Mouse (Mus musculus) lung, postnatal 14 days (tissue): Measurements from ENCODE around the gene Uqcr10.

ENCODE experiments used
- DNase-seq: peaks from one replicate; pipeline ENCODE4 v3.0.0; 2021

The Uqcr10 gene

DNA sequence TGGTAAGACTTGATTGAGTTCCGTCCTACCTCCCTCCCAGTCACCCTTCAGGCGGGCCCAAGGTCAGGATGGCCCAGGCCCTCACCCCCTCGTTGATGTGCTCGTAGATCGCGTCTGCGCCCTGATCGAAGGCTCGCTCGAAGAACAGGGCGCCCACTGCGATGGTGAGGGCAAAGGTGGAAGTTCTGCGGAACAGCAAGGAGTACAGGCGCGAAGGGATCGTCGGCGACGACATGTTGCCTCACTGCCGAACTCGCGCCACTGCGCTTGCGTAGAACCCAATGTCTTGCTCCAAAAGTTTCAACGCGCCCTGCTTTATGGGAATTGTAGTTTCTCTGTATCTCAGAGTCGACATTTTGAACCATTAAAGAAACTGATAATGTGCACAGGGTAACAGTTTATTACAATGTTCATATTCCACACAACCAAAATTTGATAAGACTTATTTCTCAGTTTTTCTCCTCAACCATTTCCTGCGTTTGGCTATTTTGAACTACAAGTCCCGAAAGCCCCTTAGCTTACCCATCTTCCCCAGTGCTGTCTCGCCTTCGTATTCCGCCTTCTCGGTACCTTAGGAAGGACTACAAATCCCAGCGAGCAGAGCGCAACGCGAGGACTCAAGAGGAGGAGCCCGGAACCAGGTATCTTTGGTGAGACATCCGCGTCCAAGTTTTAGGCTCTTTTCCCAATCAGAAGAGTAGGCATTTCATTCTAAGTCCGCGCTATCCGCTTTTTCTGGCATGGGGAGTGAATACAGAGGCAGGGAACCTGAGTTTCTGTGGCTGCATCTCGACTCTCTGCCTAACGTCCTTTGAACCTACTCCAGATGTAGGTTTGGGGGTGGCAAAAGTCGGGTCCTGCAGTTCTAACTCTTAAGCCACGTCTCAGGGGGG lies at the start of gene Uqcr10, which contains the start of gene Zmat5:
TSS of gene Uqcr10 (minus strand) at position 271 of the 893 bp plus-strand sequence.
TSS of gene Zmat5 (plus strand) at position 607 of the 893 bp plus-strand sequence.
- peak; percentile 95 for DNase-seq

DNA sequence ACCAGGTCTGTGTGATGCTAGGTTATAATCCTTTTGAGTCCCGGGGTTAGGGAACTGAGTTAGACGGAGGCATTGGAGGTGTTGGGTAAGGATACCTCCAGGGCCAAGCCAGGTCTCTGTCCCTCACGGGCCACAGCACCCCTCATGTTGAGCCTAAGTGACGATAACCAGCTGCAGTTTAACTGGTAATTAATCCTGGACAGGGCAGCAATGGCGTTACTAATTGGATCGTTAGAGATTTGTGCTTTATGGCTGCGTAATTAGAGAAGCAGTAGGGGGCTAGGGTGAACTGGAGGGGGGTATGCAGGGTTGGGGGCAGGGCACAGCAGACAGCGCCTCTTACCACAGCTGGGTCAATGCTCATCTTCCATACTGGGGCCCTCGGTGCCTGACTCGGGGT lies 48.7 kb upstream of the Uqcr10 start:
- DNase-seq = no peak

DNA sequence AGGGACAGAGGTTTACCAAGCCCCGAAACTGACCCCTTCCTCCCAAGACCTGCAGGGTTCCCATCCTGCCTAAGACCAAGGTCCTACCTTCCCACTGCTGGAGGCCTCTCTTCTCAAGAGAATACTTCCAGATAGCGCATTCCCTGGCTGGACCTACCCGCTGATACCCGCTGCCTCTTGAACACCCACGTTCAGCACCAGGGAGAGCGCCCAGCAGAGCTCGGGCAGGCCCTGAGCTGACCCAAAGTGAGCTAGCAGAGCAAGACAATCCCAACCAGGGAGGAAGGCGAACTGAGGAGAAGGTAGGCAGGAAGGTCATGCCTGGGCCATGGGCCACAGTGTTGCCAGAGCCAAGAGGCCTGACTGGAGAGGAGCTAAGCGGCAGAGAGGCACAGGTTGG lies 46.1 kb upstream of the Uqcr10 start:
- DNase-seq = peak; percentile 83

DNA sequence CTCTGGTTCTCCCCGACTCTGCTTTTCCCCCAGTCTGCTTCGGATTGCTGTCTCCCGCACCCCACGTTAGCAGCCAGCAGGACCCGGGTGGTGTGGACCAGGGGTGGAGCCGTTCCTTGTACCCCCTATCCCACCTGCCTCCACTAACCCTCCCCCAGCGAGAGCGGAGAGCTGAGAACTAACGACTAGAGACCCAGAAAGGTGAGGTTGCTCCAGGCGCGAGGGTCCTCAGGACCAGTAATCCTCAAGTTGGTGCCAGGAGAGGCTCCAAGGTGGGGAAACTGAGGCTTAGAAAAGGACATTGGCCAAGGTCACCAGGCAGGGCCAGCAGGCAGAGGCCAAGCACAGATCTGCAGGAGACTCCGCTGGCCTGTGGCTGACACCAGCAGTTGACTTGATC lies 43.1 kb upstream of the Uqcr10 start:
- no peak for DNase-seq

DNA sequence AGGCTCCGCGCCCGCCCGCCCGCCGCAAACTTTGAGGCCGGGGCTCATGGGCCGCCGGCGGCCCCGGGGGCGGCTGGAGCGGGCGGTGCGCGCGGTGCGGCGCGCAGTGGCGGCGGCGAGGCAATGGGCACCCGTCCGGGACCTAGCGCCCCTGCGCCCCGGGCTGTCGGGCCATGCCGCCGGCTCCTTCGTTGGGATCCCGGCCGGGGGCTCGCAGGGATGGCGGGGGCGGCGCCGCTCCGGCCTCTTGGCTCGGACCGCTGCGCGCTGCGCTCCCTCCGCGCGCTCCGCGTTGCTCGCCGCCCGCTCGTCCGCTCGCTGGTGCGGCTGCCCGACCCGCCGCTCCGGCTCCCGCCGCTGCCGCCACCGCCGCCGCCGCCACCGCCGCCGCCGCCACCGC lies 42.6 kb upstream of the Uqcr10 start, which contains the start of gene Cabp7:
TSS of gene Cabp7 (minus strand) at position 46 of the 400 bp plus-strand sequence.
- DNase-seq = no peak

DNA sequence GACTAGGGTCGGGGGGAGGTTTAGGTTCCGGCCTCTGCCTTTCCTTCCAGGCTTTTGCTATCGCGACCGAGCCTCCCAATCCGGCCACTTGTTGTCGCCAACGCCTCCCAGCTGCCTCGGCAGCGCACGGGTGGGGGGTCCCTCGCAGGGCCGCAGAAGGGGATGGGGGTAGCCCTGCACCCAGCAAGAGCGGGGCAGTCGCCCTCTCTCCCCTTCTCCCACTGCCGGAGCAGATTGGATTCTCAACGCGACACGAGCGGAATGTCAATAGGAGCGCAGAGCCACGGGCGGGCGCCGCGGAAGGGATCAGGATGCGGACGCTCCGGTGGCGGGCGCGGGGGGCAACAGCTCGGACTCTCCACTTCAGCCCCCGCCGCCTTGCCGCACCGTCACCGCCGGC lies 41.8 kb upstream of the Uqcr10 start:
- DNase-seq = no peak

DNA sequence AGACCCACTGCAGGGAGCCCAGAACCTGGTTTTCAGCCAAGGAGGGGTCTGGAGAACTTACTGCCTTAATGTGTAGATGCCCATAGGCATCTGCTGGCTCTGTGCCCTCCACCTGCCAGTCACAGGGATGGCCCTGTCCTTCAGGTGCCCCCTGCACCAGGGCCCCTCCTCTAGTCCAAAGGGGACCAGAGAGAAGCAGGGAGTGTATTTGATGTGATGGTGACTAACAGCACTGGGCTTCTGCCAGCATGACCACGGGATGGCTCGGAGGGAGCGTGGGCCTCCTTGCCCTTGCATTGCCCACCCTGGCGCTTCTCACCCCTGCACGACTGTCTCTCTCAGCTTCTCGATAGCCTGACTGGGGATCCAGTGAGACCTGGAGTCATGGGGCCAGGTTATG lies 40.5 kb upstream of the Uqcr10 start:
- no peak for DNase-seq

DNA sequence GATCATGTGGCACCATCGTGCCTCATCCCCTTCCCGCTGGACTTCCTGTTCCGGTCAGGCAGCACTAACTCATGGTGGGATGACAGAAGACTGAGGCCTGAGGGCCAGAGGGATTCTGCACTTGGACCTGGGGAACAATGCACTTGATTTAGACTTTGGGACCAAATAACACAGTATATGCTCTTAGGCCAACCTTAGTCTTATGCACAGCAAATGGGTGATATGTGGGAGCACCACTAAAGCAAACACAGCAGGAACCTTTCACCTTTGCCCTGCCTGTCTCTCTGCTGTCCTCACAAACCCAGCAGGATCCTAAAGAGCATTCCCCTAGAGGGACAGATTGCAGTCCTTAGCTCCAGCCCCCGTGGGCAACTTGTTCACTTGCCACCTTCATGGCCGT lies 36.6 kb upstream of the Uqcr10 start:
- DNase-seq = no peak

DNA sequence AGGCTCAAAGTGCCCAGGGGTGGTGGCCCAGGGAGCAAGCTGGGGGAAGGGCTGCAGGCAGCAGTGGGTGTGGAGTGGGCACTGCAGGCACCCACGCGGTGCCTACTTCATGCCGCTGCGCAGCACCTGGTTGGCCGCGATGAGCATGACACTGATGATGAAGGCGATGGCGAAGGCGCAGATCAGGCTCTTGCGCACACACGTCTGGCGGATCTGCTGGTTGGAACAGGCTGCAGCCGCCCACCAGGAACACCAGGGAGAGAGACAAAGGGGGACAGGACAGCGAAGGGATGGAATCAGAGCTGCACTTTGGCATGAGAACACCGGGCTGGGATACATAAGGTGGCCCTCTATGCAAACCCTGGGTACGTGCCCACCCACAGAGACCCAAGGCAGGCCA lies 34.6 kb upstream of the Uqcr10 start:
- no peak for DNase-seq

DNA sequence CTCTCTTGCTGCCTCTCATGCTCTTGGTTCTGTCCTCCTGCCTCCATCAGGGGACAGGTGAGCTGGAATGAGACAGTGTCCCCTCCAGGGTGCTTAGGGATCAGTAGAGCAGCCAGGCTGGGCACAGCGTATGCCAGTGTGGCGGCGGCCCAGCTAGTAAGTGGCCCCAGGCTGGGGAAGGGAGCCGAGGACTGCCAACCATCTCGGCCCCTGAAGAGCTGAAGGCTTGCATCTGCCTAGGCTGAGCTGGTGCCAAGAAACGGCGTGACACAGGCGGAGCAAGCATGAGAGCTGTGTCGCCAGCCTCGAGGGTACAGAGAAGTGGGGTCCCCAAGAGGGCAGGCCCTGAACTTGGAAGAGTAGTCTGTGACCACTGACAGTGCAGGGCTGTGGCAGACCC lies 33.5 kb upstream of the Uqcr10 start:
- no peak for DNase-seq

DNA sequence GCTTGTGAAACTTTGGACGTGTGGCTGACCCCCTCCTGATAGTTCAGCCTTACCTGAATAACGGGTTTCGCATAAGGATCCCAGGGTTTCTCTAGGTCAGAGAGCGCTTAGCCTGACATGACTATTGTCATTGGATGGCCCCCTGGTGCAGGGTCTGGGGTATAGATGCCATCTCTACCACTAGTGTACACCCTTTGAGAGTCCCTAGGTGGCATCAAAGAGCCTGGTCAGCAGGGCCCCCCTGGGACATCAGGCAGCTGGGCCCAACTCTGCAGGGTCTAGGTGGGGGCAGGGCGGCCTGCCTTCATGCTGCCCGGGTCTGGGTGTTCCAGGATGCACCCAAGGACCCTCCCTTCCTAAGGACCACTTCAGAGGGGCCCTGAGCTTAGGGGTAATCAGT lies 32.2 kb upstream of the Uqcr10 start:
- no peak for DNase-seq

DNA sequence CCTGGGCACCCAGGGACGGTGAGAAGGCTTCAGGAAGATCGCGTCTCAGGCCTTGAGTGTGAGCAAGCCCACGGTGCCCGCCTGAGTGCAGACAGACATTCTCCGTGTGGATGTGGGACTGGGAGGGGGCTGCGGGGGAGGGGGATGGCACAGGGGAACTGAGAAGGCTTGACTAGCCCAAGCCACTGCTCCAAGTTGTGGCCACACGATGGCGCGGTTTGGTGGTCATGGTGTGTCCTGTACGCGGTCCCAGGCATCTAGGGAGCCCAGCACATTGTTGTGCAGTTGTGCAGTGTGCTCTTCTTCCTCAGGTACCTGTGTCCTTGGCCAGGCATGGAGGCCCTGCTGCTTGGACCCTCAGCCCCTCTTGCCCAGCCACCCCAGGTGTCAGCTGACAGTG lies 30.0 kb upstream of the Uqcr10 start:
- no peak for DNase-seq

DNA sequence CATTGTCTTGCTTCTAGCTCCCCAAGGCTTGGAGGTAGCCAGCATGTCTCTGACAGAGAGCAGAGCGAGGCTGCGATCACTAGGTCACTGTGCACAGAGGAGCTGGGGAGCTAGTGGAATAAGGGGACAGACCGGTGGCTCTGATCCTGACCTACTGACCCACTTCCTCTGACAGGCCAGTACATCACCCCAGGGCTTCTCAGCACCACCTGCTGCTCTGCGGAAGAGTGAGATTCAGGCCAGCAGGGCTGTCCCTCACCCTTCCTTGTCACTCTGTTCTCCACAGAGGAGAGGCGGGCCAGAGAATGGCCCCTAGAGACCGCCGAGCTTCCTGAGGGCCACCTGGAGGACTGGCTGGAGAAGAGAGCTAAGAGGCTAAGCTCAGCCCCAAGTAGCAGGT lies 27.6 kb upstream of the Uqcr10 start:
- DNase-seq = no peak

DNA sequence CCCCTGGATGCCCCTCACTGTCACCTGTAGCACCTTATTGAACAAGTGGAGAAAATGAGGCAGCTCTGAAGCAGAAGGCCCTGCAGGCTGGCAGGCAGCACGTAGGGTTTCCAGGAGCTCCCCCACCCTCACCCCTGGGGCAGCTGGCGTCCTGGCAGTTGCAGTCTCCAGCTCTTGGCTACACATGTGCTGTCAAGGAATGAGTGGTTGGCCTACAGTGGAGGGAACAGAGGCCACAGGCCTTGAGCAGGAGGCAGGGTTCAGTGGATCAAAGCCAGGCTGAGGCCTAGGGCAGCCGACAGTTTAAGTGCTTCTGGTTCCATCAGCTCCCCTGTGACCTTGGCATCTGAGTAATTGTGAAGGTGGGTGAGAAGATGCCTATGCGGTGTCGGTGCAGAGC lies 26.8 kb upstream of the Uqcr10 start:
- DNase-seq = no peak

DNA sequence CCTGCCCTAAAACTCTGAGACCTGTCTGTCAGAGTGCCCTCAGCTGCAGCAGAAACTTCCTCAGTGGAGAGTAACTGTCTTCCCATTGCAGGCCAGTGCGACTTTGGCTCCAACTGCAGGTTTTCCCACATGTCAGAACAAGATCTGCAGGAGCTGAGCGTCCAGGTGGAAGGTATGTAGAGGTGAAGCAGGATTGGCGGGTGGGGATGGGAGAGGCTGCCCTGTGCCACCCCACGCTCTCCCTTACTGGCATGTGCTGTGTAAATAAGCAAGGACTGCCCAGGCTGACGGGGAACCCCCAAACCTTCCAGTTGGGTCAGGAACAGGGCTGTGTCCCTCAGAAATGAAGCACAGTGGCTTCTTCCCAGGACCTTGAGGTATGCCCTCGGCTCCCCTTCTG lies 26.0 kb upstream of the Uqcr10 start:
- peak; percentile 6 for DNase-seq

DNA sequence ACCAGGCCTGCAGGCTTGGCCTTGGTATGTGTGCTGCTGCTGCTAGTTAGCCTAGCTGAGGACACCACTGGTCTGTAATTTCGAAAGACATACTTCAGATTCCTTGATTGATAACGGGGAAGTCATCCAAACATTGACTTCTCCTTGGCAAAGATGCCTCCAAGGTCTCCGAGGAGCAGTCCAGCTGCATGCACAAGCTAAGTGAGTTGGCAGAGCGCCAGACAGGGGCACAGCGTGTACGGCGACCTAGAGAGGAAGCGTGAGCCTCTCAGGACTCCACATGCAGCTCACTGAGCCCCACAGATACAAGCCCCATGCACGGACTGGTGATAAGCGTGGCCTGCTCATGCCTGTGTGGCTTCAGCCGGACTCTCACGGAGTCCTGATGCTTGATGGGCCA lies 25.5 kb upstream of the Uqcr10 start:
- DNase-seq = peak; percentile 60

DNA sequence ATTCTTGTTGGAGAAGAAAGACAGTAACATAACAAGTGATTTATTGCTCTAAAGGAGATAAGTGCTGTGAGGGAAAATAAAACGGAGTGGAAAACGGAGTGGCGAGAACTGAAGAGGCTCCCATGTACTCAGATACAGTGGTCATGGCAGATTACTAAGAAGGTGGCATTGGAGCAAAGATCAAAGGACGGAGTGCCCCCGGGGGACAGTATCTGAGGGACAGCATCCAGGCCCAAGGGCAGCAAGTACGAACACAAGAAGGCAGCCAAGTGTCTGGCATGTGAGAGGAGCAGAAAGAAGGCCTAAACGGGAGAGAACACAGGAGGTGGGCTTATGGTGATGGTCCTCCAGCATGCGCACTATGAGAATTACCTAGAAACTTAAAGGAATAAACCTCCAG lies 17.6 kb upstream of the Uqcr10 start:
- no peak for DNase-seq

DNA sequence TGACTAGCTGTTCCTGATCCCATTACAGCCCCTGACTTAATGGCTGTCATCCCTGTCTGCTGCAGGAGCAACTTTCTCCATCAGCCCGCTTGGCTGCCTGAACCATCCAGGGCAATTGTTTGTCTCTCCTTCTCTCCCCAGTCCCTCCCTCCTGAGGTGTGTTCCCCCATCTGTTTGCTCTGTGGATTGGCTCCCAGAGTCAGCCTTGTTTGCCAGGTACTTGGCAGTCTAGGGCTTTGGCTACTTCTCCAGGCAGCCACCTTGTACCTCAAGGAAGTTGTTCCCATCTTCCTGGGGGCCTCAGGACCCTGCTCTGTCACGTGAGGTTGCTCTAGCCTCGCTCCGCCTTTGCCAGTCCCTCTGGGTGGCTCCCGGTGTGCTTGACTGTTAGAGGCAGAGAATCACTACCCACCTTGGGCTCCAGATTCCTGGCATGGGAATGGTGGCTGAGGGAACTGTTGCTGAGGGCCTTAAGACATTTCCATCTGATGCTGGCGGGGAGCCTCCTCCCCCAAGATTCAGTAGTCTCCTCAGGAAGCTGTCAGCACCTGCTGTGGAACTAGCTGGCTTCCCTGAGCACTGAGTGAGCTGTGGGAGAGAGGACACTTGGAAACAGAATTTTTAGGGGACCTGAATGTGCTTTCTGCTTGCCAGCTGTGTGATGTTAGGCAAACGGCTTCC lies 16.9 kb upstream of the Uqcr10 start:
- DNase-seq = peak; percentile 12

DNA sequence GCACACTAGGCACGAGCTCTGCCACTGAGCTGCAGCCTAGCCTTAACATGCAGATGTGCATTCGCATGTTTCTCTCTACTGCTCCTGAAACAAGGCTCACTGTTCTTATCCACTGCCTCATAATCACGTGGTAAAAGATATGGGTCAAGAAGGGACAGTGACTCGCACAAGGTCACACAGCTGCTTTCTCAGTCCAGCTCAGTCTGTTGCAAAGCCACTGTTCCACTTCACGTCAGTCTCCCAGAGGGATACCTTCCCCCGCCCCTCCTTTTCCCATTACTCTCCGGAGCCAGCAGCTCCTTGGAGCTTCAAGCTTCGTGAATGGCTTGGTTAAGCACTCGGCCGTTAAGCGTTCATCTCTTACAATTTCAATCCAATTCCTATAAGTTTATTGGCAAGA lies 16.3 kb upstream of the Uqcr10 start:
- DNase-seq = no peak

DNA sequence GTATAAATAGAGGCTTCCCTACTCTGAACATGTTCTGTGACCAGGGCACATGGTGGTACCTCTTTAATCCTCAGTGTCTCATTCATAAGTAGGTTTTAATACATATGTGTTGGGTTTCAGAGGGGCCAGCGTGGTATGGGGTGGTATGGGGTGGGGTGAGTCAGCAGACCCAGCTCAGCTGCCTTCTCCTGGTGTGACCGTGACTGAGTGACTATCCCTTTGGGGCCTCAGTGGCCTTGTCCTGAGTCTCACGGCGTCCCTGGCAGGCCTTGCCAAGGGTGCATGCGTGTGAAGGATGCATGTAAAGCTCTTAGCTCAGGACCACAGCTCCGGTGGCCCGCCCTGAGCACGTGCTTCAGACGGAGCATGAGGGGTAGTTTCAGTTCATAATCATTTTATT lies 15.8 kb upstream of the Uqcr10 start:
- no peak for DNase-seq

DNA sequence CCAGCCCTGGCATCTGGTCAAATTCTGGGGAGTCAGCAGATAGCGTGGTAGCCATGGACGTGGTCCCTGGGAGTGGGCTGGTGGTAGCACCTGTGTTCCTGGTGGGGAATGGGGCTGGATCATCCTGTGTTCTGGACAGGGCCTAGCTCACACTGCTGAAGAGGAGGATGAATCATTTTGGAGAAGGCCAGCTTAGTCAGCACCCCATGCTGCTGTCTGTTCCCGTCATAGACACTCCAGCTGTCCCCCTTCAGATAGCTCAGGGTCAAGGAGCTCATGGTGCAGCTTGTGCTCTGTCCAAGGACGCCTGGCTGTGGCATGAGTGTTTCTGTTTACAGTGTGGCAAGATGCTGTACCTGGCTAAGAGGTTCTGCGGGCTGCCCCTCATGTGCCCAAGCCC lies 14.4 kb upstream of the Uqcr10 start:
- DNase-seq = no peak

DNA sequence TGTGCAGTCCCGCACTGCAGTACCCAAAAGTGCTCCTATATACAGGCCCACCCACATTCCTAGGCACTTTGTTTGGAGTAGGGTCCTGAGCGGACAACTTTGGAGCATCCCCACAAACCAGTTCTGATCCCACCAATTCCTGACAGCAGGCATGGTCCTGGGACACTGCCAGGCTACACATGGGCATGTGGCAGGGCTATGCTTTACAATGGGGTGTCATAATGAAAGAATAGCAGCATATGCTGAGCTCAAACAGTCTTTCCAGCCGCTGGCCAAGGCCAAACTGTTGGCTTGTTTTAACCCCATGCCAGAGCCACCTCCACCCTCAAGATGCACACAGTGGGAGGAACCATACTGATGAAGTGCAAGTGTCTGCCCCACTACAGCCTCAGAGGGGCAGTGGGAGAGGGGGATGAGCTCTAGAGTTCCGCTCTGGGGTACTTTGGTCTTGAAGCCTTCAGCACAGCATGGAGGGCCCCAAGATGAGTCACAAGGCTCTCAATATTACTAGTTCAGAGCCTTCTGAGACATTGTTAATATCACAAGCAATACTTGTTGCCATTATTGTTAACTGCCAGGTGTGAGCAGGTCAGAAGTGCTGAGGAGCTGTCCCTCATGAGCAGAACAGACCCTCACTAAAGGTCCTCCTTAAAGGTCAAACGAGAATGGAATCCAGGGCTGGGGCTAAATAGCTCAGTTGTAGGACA lies 12.5 kb upstream of the Uqcr10 start:
- DNase-seq = no peak

DNA sequence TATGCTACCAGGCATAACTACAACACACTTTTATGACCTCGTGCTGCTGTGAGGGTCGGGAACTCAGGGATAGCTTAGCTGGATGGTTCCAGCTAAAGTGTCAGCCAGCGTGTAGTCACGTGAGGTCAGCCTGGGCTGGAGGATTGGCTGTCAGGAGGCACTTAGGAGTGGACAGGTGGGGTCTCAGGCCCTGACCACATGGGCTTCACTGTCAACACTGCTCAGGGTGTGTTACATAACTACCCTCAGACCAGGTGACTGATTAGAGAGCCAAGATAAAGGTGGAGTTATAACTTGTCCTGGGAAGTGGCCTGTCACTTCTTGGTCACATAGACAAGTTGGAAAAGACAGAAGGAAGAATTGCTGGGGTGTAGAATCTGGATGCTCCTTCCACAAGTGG lies 11.5 kb upstream of the Uqcr10 start:
- DNase-seq = no peak

DNA sequence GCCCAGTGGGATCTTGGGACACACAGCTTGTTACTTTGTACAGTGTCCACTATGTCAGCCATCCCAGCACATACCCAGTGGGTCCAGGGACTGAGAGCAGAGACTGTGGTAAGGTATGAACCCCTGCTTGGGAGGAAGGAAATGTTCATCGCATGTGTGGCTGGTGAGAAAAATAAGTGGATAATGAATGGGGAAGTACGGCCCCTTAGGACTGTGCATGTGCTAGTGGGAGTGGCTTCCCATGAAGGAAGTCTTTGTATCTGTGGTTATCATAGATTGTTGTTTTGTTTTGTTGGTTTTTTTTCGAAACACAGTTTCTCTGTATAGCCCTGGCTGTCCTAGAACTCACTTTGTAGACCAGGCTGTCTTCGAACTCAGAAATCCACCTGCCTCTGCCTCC lies 10.6 kb upstream of the Uqcr10 start:
- DNase-seq = no peak
